Mouse (Mus musculus) limb, embryonic 10.5 days (tissue): ENCODE data around the gene Slc17a7. TPM values are rescaled to one million over a fixed set of nuclear protein-coding genes. Genes with fewer than 3 reads are reported as not detected.
A peak's percentile ranks its signal among the peaks of the same experiment; 100 is the strongest.
"Not testable (repeated sequence)": the region's sequence is repeated elsewhere in the genome, so short reads cannot be mapped to it uniquely, and the experiment has no call there.

Experiments
- DNase-seq: peaks from one replicate; pipeline ENCODE4 v3.0.0-alpha.2; 2017; ENCODE audit warnings: low spot score
- H3K27ac ChIP-seq: fragments of 300-500 bp; sonication (generic); 2 replicates; pipeline ENCODE4 v1.5.1; 2016; ENCODE audit warnings: mild to moderate bottlenecking
- H3K27me3 ChIP-seq: fragments of 300-500 bp; sonication (generic); 2 replicates; pipeline ENCODE4 v1.6.1; 2016; ENCODE audit warnings: low read depth, mild to moderate bottlenecking; ENCODE audit not compliant: poor library complexity, severe bottlenecking
- H3K36me3 ChIP-seq: fragments of 300-500 bp; sonication (generic); 2 replicates; pipeline ENCODE4 v1.6.1; 2016; ENCODE audit warnings: mild to moderate bottlenecking, moderate library complexity
- H3K4me1 ChIP-seq: fragments of 300-500 bp; sonication (generic); 2 replicates; pipeline ENCODE4 v1.6.1; 2016
- H3K4me3 ChIP-seq: fragments of 300-500 bp; sonication (generic); 2 replicates; pipeline ENCODE4 v1.5.1; 2016; ENCODE audit warnings: mild to moderate bottlenecking, moderate library complexity
- H3K9me3 ChIP-seq: fragments of 300-500 bp; sonication (generic); replicated peaks from 2 replicates; pipeline ENCODE4 v1.6.1; 2016; ENCODE audit warnings: mild to moderate bottlenecking
- WGBS: fragments of 180-500 bp; shearing (Covaris S2); methylation state at CpG from one replicate; pipeline ENCODE4 v1.1.7; 2016; 5-methylcytosine and 5-hydroxymethylcytosine counted together
- polyA plus RNA-seq: library from polyadenylated mRNA; unstranded; fragments of >200 nt; fragmentation: Nextera tagmentation; extraction: Ambion mirVana; gene quantifications from 2 replicates; pipeline ENCODE4 v1.2.1, GENCODE M21; 2016

Slc17a7 gene
- polyA plus RNA-seq, 1 experiment from 2014 or later: 0.06 TPM

DNA sequence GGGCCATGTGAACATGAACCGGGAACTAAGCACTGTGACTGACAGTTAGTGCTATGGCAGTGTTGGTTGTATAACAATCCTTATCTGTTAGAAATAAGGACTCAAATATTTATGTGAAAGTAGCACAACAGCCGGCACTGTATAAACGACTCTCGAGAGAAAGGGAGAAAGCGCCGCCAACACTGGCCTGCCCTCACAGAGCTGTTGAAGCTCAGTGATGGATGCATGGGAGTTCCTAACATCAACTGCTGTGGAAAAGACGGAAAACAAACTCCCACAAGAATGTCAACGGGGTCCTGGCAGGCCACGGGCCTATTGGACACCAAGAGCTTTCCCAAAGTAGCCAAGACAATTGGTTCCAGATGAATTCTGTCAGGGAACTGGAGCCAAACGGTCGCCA is 12.4 kb upstream of the Slc17a7 start:
- Histone ChIP-seq H3K4me1 (peaks cover 48% of the 10 kb centered on the region), H3K27me3 (no peaks in the 10 kb centered on the region), H3K9me3 (no peaks in the 10 kb centered on the region), H3K27ac (peak overlapping the region; percentile 74), H3K4me3 (peak overlapping the region; percentile 10; the same call in 1 of the 2 replicates), H3K36me3 (peaks cover 27% of the 10 kb centered on the region)
- WGBS: 33% methylated on average over 11 of the region's 11 CpGs
- no peak for DNase-seq

DNA sequence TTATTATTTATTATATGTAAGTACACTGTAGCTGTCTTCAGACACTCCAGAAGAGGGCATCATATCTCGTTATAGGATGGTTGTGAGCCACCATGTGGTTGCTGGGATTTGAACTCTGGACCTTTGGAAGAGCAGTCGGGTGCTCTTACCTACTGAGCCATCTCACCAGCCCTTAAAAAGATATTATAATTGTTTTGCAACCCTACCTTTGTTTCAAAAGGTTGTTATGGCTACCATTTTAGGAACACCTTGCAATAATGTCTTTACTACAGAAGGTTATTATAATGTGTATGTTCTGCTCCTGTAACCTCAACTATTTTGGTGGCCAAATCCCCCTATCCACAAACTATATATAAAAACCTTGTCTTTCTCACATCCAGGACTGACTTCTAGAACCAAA is 10.7 kb upstream of the Slc17a7 start:
- Histone ChIP-seq H3K36me3 (peaks cover 22% of the 10 kb centered on the region), H3K4me1 (peaks cover 48% of the 10 kb centered on the region), H3K4me3 (peak overlapping the region; percentile 78)
- not testable (repeated sequence) for H3K27me3 ChIP-seq, H3K9me3 ChIP-seq, H3K27ac ChIP-seq, DNase-seq
- 95% methylated on average over 2 of the region's 2 CpGs for WGBS

DNA sequence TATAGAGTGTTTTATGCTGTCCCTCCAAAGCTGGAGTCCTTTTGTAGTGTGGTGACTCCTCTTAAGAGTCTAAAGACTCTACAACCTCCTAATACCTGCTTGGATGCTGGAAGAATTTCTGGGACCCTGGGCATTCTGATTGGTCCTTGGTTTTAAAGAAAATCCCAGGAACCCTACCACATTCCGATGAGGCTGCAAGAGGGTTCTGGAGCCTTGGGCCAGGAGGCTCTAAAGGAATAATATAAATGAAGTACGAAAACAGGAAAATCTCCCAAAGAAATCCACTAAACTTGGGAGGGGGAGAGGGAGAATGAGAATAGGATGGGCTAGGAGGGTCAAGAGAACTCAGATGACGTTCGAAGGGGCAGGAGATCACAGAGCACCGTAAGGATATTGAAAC is 10.2 kb upstream of the Slc17a7 start:
- Histone ChIP-seq H3K4me1 (peaks cover 48% of the 10 kb centered on the region), H3K36me3 (peaks cover 22% of the 10 kb centered on the region), H3K27ac (peak overlapping the region; percentile 98), H3K27me3 (no peaks in the 10 kb centered on the region), H3K4me3 (peak overlapping the region; percentile 78), H3K9me3 (no peaks in the 10 kb centered on the region)
- DNase-seq: no peak
- 5% methylated on average over 5 of the region's 5 CpGs for WGBS

DNA sequence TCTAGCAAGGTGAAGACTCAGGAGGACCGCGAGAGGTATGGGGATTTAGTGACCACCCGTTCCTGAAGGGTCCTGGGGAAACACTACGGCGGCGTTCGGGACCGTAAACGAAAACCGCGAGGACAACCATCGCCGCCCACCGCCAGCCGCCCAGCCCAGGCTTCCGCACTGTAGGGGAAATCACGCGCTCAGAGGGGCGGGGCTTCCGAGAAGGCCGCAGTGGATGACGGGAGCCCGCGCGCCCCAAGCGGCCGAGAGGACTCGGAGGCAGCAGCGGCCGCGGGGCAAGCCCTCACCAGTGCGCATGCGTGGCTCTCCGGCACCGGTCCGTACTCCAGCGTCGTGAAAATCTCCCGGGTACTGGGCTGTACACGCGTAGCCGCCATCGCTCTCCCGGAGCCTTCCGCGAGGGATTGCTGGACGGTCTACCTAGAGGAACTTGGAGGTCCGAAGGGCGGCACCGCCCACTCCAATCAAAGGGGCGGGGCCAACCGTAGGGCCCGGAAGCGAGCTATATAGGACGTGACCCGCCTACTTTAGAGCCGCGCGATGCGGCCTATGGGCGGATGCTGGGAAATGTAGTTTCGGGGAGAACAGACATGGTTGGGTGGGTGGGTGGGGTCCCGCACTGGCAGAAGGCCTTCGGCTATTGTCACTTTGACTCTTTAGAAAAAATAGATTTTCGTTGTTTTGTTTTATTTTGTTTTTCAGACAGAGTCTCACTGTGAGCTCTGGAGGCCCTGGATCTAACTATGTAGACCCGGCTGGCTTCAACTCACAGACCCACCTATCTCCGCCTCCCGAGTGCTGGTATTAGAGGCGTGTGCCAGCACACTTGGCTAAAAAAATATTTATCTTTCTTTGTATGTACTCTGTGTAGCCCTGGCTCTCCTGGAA is 9.4 kb upstream of the Slc17a7 start, which contains the start of the genes Pih1d1 and Aldh16a1:
Gene Pih1d1 (plus strand): TSS at position 208 of the 897 bp plus-strand sequence.
Gene Aldh16a1 (minus strand): TSS at position 489 of the 897 bp plus-strand sequence.
- Histone ChIP-seq H3K9me3 (no peaks in the 10 kb centered on the region), H3K27me3 (no peaks in the 10 kb centered on the region), H3K4me1 (peaks cover 46% of the 10 kb centered on the region), H3K36me3 (peaks cover 28% of the 10 kb centered on the region), H3K4me3 (peak within 1 kb of the TSS; percentile 78), H3K27ac (peak within 1 kb of the TSS; percentile 98)
- 5% methylated on average over 69 of the region's 69 CpGs for WGBS
- peak; percentile 98 for DNase-seq

DNA sequence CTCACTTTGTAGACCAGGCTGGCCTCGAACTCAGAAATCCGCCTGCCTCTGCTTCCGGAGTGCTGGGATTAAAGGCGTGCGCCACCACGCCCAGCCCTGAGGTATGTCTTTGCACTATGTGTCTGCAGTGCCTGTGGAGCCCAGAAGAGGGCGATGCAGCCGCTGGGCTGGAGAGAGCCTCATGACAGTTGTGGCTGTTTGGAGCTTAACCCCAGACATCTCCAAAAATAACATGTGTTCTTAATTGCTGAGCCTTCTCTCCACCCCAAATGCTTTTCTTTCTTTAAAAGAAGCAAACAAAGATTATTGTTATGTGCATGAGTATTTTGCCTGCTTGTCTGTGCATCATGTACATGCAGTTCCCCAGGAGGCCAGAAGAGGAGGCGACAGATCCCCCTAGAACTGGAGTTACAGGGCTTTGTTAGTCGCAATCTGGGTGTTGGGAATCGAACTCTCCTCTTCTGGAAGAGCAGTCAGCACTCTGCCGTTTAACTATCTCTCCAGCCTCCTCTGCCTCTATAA is 8.7 kb upstream of the Slc17a7 start:
- peaks cover 39% of the 10 kb centered on the region for H3K4me1 ChIP-seq
- peak overlapping the region; percentile 78 for H3K4me3 ChIP-seq
- H3K27ac ChIP-seq: peak overlapping the region; percentile 98
- no peaks in the 10 kb centered on the region for H3K9me3 ChIP-seq
- DNase-seq: no peak
- no peaks in the 10 kb centered on the region for H3K27me3 ChIP-seq
- 83% methylated on average over 12 of the region's 12 CpGs for WGBS
- peaks cover 32% of the 10 kb centered on the region for H3K36me3 ChIP-seq

DNA sequence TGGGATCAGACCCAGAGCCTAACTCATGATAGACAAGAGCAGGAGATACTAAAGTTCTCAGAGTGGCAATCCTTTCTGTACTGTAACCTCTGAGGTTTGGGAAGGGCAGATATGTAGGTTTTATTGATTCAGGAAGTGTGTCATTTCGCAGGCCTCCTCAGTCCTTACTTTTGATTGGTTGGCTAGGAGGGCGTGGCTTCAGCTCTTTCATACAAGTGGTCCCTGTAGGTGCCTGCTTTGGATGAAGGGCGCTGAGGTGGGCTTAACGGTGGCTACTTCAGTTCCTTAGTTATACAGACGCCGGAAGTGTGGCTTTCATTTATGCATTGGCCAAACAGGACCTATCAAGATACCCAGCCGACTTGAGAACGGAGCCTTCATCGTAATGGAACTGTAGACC is 8.2 kb upstream of the Slc17a7 start:
- H3K9me3 ChIP-seq: no peaks in the 10 kb centered on the region
- H3K4me1 ChIP-seq: peaks cover 34% of the 10 kb centered on the region
- DNase-seq: no peak
- peaks cover 38% of the 10 kb centered on the region for H3K36me3 ChIP-seq
- H3K27ac ChIP-seq: peak overlapping the region; percentile 98; the same call in 1 of the 2 replicates
- H3K4me3 ChIP-seq: no peak overlapping the region
- no peaks in the 10 kb centered on the region for H3K27me3 ChIP-seq
- WGBS: 87% methylated on average over 9 of the region's 9 CpGs

DNA sequence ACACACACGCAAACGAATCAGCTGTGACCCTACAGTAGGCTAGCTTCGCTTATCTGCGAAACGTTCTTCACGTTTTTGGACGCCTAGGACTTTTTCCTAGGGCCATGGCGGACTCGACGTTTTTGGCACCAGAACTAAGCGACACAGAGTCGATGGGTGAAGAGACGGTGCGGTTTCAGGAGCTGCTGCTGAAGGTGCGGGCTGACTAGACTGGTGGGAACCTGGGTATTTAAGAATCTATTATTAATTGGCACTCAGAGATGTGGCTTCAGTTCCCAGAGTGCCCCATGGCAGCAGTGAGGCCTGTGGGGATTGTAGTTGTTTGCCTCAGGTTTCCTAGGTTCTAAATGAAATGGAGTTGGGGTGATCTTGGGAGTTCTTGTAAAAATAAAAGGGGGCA is 7.5 kb upstream of the Slc17a7 start:
- no peak for DNase-seq
- peaks cover 28% of the 10 kb centered on the region for H3K4me1 ChIP-seq
- H3K27ac ChIP-seq: no peak overlapping the region
- 97% methylated on average over 15 of the region's 15 CpGs for WGBS
- peaks cover 44% of the 10 kb centered on the region for H3K36me3 ChIP-seq
- no peaks in the 10 kb centered on the region for H3K27me3 ChIP-seq
- no peak overlapping the region for H3K4me3 ChIP-seq
- H3K9me3 ChIP-seq: no peaks in the 10 kb centered on the region

DNA sequence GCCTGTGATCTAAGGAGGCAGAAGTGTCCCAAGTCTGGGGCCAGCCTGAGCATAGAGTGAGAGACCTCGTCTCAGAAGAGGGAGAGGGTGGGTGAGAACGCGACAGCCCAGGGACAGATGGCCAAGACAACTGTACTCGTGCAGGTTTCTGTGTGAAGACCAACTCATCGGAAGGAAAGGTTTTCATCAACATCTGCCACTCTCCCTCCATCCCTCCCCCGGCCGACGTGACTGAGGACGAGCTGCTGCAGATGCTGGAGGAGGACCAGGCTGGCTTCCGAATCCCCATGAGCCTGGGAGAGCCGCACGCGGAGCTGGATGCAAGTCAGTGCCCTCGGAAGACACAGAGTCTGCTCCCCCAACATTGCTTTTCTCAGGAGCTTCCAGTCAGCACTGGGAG is 6.3 kb upstream of the Slc17a7 start:
- Histone ChIP-seq H3K4me1 (peaks cover 29% of the 10 kb centered on the region), H3K9me3 (no peaks in the 10 kb centered on the region), H3K4me3 (no peak overlapping the region), H3K27me3 (peaks cover 3% of the 10 kb centered on the region), H3K27ac (no peak overlapping the region), H3K36me3 (peaks cover 44% of the 10 kb centered on the region)
- WGBS: 88% methylated on average over 14 of the region's 14 CpGs
- no peak for DNase-seq

DNA sequence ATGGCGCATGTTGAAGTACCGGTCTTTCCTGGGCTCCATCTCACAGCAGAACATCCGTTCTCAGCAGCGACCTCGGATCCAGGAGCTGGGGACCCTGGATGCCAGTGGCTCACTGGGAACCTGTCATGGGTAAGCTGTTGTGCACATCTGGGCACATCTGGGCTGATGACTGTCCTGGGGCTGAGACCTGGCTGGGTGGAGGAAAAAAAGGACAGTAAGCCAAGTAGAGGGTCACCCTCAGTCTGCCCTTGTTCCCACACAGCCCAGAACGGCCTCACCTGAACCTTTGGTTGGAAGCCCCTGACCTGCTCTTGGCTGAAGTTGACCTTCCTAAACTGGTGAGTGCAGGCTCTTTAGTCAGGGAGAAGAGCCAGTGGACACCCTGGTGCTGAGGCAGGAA is 4.8 kb upstream of the Slc17a7 start:
- DNase-seq: no peak
- 93% methylated on average over 6 of the region's 6 CpGs for WGBS
- Histone ChIP-seq H3K4me3 (no peak overlapping the region), H3K27ac (no peak overlapping the region), H3K9me3 (no peaks in the 10 kb centered on the region), H3K4me1 (peaks cover 32% of the 10 kb centered on the region), H3K36me3 (peaks cover 44% of the 10 kb centered on the region), H3K27me3 (peaks cover 18% of the 10 kb centered on the region)

DNA sequence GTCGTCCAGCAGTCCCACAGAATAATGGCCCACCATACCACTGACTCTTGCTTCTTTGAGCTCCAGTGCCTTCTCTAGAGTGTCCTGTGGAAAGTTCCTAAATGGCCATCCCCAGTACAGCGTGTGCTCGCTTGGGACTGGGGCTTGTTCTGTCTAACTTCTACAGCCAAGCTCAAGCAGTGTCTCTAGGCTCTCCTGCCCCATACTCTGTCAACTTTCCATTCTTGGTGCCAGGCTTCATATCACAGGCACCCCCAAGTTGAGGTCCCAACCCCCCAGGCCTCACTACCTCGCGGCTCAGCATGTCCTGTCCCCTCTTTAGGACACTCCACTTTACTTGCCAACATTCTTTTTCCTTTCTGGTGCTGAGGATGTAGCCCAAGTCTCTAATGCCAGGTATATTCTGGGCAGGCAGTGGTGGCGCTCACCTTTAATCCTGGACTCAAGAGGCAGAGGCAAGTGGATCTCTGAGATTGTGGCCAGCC is 3.4 kb upstream of the Slc17a7 start:
- Histone ChIP-seq H3K36me3 (peaks cover 44% of the 10 kb centered on the region), H3K4me1 (peaks cover 26% of the 10 kb centered on the region), H3K27ac (no peak overlapping the region), H3K9me3 (no peaks in the 10 kb centered on the region), H3K4me3 (no peak overlapping the region), H3K27me3 (peaks cover 32% of the 10 kb centered on the region)
- no peak for DNase-seq
- WGBS: 92% methylated on average over 6 of the region's 6 CpGs

DNA sequence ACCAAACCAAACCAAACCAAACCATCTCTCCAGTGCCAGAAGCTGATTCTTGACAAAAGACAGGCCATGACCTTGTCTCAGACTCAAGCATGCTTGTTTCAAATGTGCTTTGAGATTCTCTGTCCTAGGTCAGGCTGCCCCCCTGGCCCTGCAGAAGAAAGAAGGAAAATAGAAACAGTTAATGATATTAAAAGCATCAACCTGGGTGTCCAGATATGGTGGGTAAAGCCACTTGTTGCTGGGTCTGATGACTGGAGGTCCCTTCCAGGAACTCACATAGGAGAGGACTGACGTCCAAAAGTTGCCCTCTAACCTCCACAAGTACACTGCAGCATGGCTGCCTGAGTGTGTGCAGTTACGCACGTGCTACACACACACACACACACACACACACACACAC is 2.9 kb upstream of the Slc17a7 start:
- H3K4me3 ChIP-seq: no peak overlapping the region
- peaks cover 23% of the 10 kb centered on the region for H3K4me1 ChIP-seq
- 90% methylated on average over 3 of the region's 3 CpGs for WGBS
- H3K27me3 ChIP-seq: peaks cover 37% of the 10 kb centered on the region
- H3K9me3 ChIP-seq: no peaks in the 10 kb centered on the region
- H3K27ac ChIP-seq: no peak overlapping the region
- peaks cover 44% of the 10 kb centered on the region for H3K36me3 ChIP-seq
- no peak for DNase-seq

DNA sequence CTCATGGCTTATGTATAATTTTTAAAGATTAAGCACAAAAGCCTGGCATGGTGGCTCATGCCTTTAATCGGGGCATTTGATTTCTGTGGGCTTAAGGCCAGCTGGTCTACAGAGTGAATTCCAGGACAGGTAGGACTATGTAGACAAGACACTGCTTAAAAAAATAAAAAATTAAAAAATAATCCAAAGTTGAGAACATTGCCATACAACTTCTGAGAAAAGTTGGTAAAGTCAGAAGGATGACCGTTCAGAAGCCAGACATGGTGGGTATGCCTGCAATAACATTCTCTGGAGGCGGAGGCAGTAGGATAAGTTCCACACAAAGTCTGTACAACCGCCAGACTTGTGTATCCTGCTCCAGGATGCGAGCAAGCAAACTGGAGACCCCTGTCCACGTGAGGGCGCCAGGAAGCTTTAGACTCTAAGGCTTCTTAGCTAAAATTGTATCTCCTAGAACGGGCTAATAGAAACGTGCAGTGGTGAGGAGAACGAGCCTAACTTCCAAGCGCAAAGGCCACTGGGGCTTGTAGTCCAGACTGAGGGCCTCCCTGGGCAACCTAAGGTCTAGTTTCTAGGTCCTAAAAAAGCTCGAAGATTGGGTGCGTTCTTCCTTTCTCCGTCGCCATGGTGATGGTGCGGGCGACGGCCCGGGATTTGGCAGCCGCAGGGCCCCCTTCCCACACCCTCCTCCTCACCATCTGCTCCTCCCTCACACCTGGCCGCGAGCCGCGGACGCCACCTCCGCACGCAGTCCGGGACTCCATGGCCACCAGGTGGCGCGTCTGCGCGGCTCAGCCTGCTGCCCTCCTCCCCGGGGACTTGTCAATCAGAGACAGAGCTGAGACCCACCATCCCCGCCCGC is 1.9 kb upstream of the Slc17a7 start:
- Histone ChIP-seq H3K4me3 (peak overlapping the region; percentile 49), H3K9me3 (no peaks in the 10 kb centered on the region), H3K4me1 (peaks cover 23% of the 10 kb centered on the region), H3K36me3 (peaks cover 41% of the 10 kb centered on the region), H3K27me3 (peaks cover 47% of the 10 kb centered on the region), H3K27ac (peak overlapping the region; percentile 56)
- WGBS: 4% methylated on average over 35 of the region's 35 CpGs
- DNase-seq: peak; percentile 94
